Mouse (Mus musculus) E14TG2a.4 (cell line): ENCODE data around the gene Srpx.

Experiments
- CTCF ChIP-seq: conservative IDR thresholded peaks from 2 replicates; pipeline ENCODE4 v1.5.1; 2014; ENCODE audit warnings: low read length
- NANOG ChIP-seq: IDR thresholded peaks from 2 replicates; pipeline ENCODE4 v1.6.1; 2014; ENCODE audit warnings: borderline replicate concordance, low read length, mixed read lengths
- POU5F1 ChIP-seq: IDR thresholded peaks from 2 replicates; pipeline ENCODE4 v1.6.1; 2014; ENCODE audit warnings: low read length, borderline replicate concordance

- no peak for TF ChIP-seq CTCF
- no peak for TF ChIP-seq POU5F1
- no peak for TF ChIP-seq NANOG
These were observed 116.8 kb downstream of the Srpx start for GRCm38 (mm10) chrX:10000718-10001117.
